Mouse (Mus musculus) liver, postnatal 0 days (tissue): ENCODE measurements around the gene Rap1b. TPM values are rescaled to one million over a fixed set of nuclear protein-coding genes. Genes with fewer than 3 reads are reported as not detected.

Source experiments
- ATAC-seq: fragments of 200-750 bp; cut with Nextera tagmentation; 2 replicates; pipeline ENCODE4 v1.8.0; 2017; ENCODE audit warnings: mild to moderate bottlenecking, moderate library complexity
- DNase-seq: peaks from one replicate; pipeline ENCODE4 v3.0.0-alpha.2; 2016
- H3K27ac ChIP-seq: fragments of 300-500 bp; sonication (generic); 2 replicates; pipeline ENCODE4 v1.5.1; 2014; ENCODE audit warnings: antibody characterized with exemption, moderate library complexity, mild to moderate bottlenecking, low read depth
- H3K27me3 ChIP-seq: fragments of 300-500 bp; sonication (generic); 2 replicates; pipeline ENCODE4 v1.6.1; 2014; ENCODE audit warnings: low read length, control low read depth, mixed read lengths; ENCODE audit not compliant: insufficient read depth
- H3K36me3 ChIP-seq: fragments of 300-500 bp; sonication (generic); replicated peaks from 2 replicates; pipeline ENCODE4 v1.6.1; 2014; ENCODE audit warnings: mild to moderate bottlenecking, control low read depth, low read length, moderate library complexity, mixed read lengths; ENCODE audit not compliant: insufficient read depth
- H3K4me1 ChIP-seq: fragments of 300-500 bp; sonication (generic); 2 replicates; pipeline ENCODE4 v1.6.1; 2014; ENCODE audit warnings: antibody characterized with exemption, mild to moderate bottlenecking, control low read depth; ENCODE audit not compliant: insufficient read depth
- H3K4me2 ChIP-seq: fragments of 300-500 bp; sonication (generic); 2 replicates; pipeline ENCODE4 v1.6.1; 2014; ENCODE audit warnings: low read depth, mild to moderate bottlenecking, low read length, moderate library complexity, mixed read lengths
- H3K4me3 ChIP-seq: fragments of 300-500 bp; sonication (generic); 2 replicates; pipeline ENCODE4 v1.5.1; 2014; ENCODE audit warnings: low read depth, low read length
- H3K9ac ChIP-seq: fragments of 300-500 bp; sonication (generic); replicated peaks from 2 replicates; pipeline ENCODE4 v1.6.1; 2014; ENCODE audit warnings: mild to moderate bottlenecking, moderate library complexity
- H3K9me3 ChIP-seq: fragments of 300-500 bp; sonication (generic); 2 replicates; pipeline ENCODE4 v1.6.1; 2016; ENCODE audit warnings: mild to moderate bottlenecking, control low read depth, low read length, mixed read lengths
- CTCF ChIP-seq: sonication (generic); IDR thresholded peaks from 2 replicates; pipeline ENCODE4 v1.5.1; 2016; ENCODE audit warnings: antibody characterized with exemption, low read depth
- EP300 ChIP-seq: IDR thresholded peaks from 2 replicates; pipeline ENCODE4 v1.6.1; 2016; ENCODE audit warnings: antibody characterized with exemption, low read depth, mild to moderate bottlenecking
- WGBS: fragments of 180-500 bp; shearing (Covaris S2); extraction: QIAGEN DNeasy Blood & Tissue Kit; methylation state at CpG from one replicate; pipeline ENCODE4 v1.1.7; 2014; ENCODE audit not compliant: insufficient replicate concordance; 5-methylcytosine and 5-hydroxymethylcytosine counted together
- polyA plus RNA-seq: library from polyadenylated mRNA; unstranded; fragments of >200 nt; fragmentation: Nextera tagmentation; extraction: Ambion mirVana; gene quantifications from 2 replicates; pipeline ENCODE4 v1.2.1, GENCODE M21; 2015

Gene Rap1b
- polyA plus RNA-seq, 1 experiment from 2014 or later = 105 TPM

DNA sequence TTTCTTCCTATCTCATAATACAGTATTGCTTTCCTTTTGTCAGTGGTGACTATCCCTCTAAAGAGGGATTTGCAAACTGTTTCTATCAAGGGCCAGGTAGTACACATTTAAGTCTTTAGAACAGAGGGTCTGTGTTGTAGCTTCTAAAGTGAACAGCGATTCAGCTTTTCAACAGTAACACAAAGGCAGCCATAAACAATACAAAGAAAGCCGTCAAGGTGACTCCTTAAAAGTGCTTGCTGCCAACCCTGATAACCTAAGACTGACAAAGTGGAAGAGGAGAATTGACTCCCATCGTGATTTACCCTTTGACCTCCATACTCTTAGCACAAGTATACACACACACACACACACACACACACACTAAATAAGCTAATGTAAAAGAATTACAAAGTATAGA lies 3.1 kb upstream of the Rap1b start:
- Histone ChIP-seq H3K36me3 (no peaks in the 10 kb centered on the region), H3K27ac (no peak overlapping the region), H3K4me3 (no peak overlapping the region), H3K9me3 (no peaks in the 10 kb centered on the region), H3K4me2 (no peak overlapping the region), H3K27me3 (no peaks in the 10 kb centered on the region), H3K4me1 (peaks cover 9% of the 10 kb centered on the region; the same call in 1 of the 2 replicates), H3K9ac (no peak overlapping the region)
- ATAC-seq (no peak), DNase-seq (no peak)
- WGBS = 59% methylated on average over 3 of the region's 3 CpGs
- TF ChIP-seq CTCF = no peak
- no peak for TF ChIP-seq EP300

DNA sequence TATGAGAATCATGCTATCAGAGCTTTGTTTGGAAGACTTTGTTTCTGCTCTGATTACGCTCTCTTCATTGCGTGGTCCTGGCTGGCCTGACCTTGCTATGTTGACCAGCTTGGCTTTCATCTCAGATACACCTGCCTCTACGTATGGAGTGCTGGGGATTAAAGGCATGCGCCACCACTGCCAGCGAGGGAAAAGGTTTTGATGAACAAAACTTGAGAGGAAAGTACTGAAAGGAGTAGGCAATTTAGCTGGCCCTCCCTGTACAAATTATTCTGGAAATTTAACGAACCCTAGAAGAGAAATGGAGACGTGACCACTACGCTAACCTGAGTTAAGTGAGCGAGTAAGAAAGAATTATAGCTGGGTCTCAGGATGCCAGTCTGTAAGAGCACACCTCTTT lies 961 bp upstream of the Rap1b start:
- Histone ChIP-seq H3K27ac (no peak overlapping the region), H3K9ac (peak overlapping the region; percentile 98; the same call in 1 of the 2 replicates), H3K36me3 (no peaks in the 10 kb centered on the region), H3K4me1 (peaks cover 21% of the 10 kb centered on the region), H3K4me3 (no peak overlapping the region), H3K27me3 (no peaks in the 10 kb centered on the region), H3K9me3 (no peaks in the 10 kb centered on the region), H3K4me2 (peak overlapping the region; percentile 85)
- WGBS = 65% methylated on average over 9 of the region's 9 CpGs
- TF ChIP-seq CTCF (no peak), EP300 (no peak)
- no peak for DNase-seq
- no peak for ATAC-seq

GRCm38 (mm10) chr10:117846260-117846632 lies 411 bp upstream of the Rap1b start:
- Histone ChIP-seq H3K9me3 (no peaks in the 10 kb centered on the region), H3K4me3 (peak overlapping the region; percentile 95), H3K4me2 (peak overlapping the region; percentile 85), H3K27ac (peak overlapping the region; percentile 99), H3K4me1 (peaks cover 22% of the 10 kb centered on the region), H3K27me3 (no peaks in the 10 kb centered on the region), H3K36me3 (no peaks in the 10 kb centered on the region), H3K9ac (peak overlapping the region; percentile 98)
- ATAC-seq (peak; percentile 58), DNase-seq (no peak)
- WGBS = 1% methylated on average over 21 of the region's 21 CpGs
- TF ChIP-seq CTCF = peak; percentile 36
- TF ChIP-seq EP300 = no peak

- H3K9me3 ChIP-seq = no peaks in the 10 kb centered on the region
- H3K36me3 ChIP-seq = no peaks in the 10 kb centered on the region
- H3K9ac ChIP-seq = peak overlapping the region; percentile 98
- H3K4me3 ChIP-seq = peak overlapping the region; percentile 95
- WGBS = 1% methylated on average over 48 of the region's 52 CpGs
- DNase-seq (peak; percentile 76), ATAC-seq (peak; percentile 57)
- no peak for TF ChIP-seq CTCF
- TF ChIP-seq EP300 = no peak
- H3K4me2 ChIP-seq = peak overlapping the region; percentile 85
- H3K27ac ChIP-seq = peak overlapping the region; percentile 99
- H3K4me1 ChIP-seq = peaks cover 30% of the 10 kb centered on the region
- H3K27me3 ChIP-seq = no peaks in the 10 kb centered on the region
These were observed 846 bp downstream of the Rap1b start for GRCm38 (mm10) chr10:117844782-117845596.

DNA sequence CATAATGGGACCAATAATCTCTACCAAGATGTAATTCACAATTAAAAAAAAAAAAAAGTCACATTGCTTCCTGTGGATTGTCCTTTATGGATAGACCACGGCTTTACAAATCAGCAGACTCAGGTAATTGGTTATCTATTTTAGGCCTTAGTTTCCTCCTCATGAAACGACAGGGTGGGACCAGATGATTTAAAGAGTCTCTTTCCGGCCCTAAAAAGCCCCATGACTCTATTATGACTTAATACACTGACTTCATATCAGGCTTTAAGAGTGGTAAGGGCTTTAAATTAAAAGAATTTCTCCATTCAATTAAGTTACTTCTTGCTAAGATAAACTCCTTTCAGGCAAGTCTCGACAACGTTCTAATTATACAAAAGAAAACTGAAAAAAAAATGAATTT lies 1.6 kb downstream of the Rap1b start:
- Histone ChIP-seq H3K27me3 (no peaks in the 10 kb centered on the region), H3K4me3 (peak overlapping the region; percentile 95), H3K27ac (peak overlapping the region; percentile 99), H3K4me1 (peaks cover 34% of the 10 kb centered on the region), H3K36me3 (no peaks in the 10 kb centered on the region), H3K9me3 (no peaks in the 10 kb centered on the region), H3K9ac (peak overlapping the region; percentile 36; the same call in 1 of the 2 replicates), H3K4me2 (peak overlapping the region; percentile 85)
- ATAC-seq (no peak), DNase-seq (no peak)
- WGBS = 14% methylated on average over 5 of the region's 5 CpGs
- TF ChIP-seq EP300 (no peak), CTCF (no peak)

DNA sequence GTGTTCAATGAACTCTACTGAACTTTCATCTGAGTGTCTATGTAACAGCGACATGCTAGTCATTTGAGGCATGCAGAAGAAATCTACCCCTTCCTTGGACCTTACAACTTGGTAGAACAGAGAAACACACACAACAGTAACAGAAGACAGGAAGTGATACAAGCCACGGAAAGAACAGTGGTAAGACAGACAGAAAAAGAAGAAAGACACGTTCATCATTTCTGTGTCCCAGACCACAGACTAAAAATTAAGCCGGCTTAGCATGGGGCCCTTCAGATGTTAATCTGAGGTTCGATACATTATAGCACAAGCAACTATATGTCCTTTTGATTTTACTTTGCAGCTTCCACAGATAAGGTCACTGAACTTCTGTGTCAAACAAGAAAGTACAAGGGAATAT lies 2.1 kb downstream of the Rap1b start:
- peak overlapping the region; percentile 17; the same call in 1 of the 2 replicates for H3K27ac ChIP-seq
- WGBS = 21% methylated on average over 5 of the region's 5 CpGs
- TF ChIP-seq EP300 = no peak
- TF ChIP-seq CTCF = no peak
- DNase-seq = no peak
- no peaks in the 10 kb centered on the region for H3K27me3 ChIP-seq
- ATAC-seq = no peak
- H3K9me3 ChIP-seq = no peaks in the 10 kb centered on the region
- peak overlapping the region; percentile 95 for H3K4me3 ChIP-seq
- no peak overlapping the region for H3K9ac ChIP-seq
- H3K36me3 ChIP-seq = no peaks in the 10 kb centered on the region
- peaks cover 34% of the 10 kb centered on the region for H3K4me1 ChIP-seq
- H3K4me2 ChIP-seq = peak overlapping the region; percentile 85
